ENCODE assay signal across 8 mouse cellular contexts in the genomic region with DNA sequence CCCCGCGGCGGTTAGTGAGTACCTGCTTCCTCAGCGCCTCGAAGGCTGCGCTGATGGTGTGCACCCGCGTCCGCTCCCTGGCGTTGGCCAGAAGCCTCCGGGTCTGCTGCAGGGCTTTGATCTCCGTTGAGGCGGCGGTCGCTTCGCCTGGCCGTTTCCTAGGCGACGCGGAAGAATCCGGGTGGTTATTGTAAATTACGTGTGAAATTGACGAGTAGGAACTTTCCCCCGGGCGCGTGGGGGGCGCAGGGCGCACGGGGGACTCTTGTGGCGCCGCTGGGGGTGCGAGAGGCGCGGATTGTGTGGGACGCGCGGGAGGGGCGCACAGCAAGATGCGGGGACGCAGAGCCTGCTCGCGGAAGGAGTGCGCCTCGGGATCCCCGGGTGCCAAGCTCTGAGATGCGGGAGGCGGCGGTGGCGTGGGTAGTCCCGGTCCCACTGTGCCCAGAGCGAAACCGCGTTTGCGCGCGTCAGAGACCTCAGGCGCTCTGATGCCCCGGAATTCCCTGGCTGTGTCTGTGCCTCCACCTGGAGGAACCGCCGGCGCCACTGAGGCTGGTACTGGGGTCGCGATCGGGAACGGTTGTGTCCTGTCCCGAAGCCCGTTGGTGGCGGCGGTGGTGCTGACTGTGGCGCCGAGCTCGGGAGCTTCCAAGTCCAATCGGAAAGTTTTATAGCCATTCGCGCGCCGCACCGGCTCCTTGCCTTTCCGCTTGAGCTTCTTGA. TPM values are rescaled to one million over a fixed set of nuclear protein-coding genes. Genes with fewer than 3 reads are reported as not detected.
A peak's percentile ranks its signal among the peaks of the same experiment; 100 is the strongest.
DNase-seq lines count a peak whose midpoint lies in the region; ATAC-seq lines count a peak whose summit lies in the region.

No protein-coding gene starts in this region.

- intact Hi-C loops in heart, postnatal 25 days (cut with DNase I) = loop anchor here (2.0 kb wide), 1 partner anchor 16 kb away; no protein-coding TSS in a partner anchor

- no peaks in the 10 kb centered on the region for H3K36me3 ChIP-seq in embryonic facial prominence, embryonic 15.5 days
- no peaks in the 10 kb centered on the region for H3K36me3 ChIP-seq in lung, embryonic 16.5 days (ENCODE audit: control insufficient read depth, insufficient read depth, low read length)

- H3K27ac ChIP-seq in embryonic facial prominence, embryonic 15.5 days (replicated peaks) = peak overlapping the region; percentile 73
- peak overlapping the region; percentile 95 for H3K27ac ChIP-seq in lung, embryonic 16.5 days (ENCODE audit: low read length)

- 0 out of 2 replicates have a peak, but pooled peaks have one; percentile 2 for ATAC-seq in embryonic facial prominence, embryonic 15.5 days (ENCODE audit: insufficient number of reproducible peaks, low FRiP score, low TSS enrichment, low read depth)
- ATAC-seq in lung, embryonic 16.5 days (ENCODE audit: low read depth) = peak; percentile 44

- peak overlapping the region; percentile 39 for H3K9ac ChIP-seq in embryonic facial prominence, embryonic 15.5 days
- H3K9ac ChIP-seq in lung, embryonic 16.5 days (ENCODE audit: low read length) = peak overlapping the region; percentile 75

- peak overlapping the region; percentile 99 for H3K4me2 ChIP-seq in embryonic facial prominence, embryonic 15.5 days (replicated peaks)
- H3K4me2 ChIP-seq in lung, embryonic 16.5 days (ENCODE audit: low read depth, low read length) = peak overlapping the region; percentile 71

- H3K4me1 ChIP-seq in embryonic facial prominence, embryonic 15.5 days = peaks cover 54% of the 10 kb centered on the region
- H3K4me1 ChIP-seq in lung, embryonic 16.5 days (replicated peaks; ENCODE audit: control insufficient read depth, insufficient read depth, low read length) = peaks cover 59% of the 10 kb centered on the region

- peak; percentile 95 for DNase-seq in heart, adult 11 months
- DNase-seq in heart, postnatal 25 days (ENCODE audit: low spot score) = no peak
- peak; percentile 62 for DNase-seq in MN1 (ENCODE audit: low spot score)
- peak; percentile 13 for DNase-seq in induced T-regulatory cell, adult 2 months (ENCODE audit: low read depth)
- peak; percentile 34 for DNase-seq in right cerebral cortex, postnatal 4 days
- DNase-seq in thymus, postnatal 0 days (ENCODE audit: low spot score) = no peak

- H3K4me3 ChIP-seq in embryonic facial prominence, embryonic 15.5 days (replicated peaks) = peak overlapping the region; percentile 65
- peak overlapping the region; percentile 87 for H3K4me3 ChIP-seq in lung, embryonic 16.5 days (ENCODE audit: low read length)

- H3K27me3 ChIP-seq in embryonic facial prominence, embryonic 15.5 days = peaks cover 28% of the 10 kb centered on the region
- no peaks in the 10 kb centered on the region; the same call in 1 of the 2 replicates for H3K27me3 ChIP-seq in lung, embryonic 16.5 days (ENCODE audit: control insufficient read depth, insufficient read depth, low read depth, low read length)

- no peaks in the 10 kb centered on the region for H3K9me3 ChIP-seq in embryonic facial prominence, embryonic 15.5 days (replicated peaks)
- no peaks in the 10 kb centered on the region for H3K9me3 ChIP-seq in lung, embryonic 16.5 days (ENCODE audit: control insufficient read depth, low read length)

- under 1% methylated on average over 79 of the region's 79 CpGs for WGBS in embryonic facial prominence, embryonic 15.5 days
- under 1% methylated on average over 79 of the region's 79 CpGs for WGBS in lung, embryonic 16.5 days

RNA-seq across cellular contexts. Expression of a gene that starts 0.8 kb away (rescaled TPM):
- total RNA-seq in heart, postnatal 25 days (2021) = 10 to 100 TPM in 1 of 2 experiments, 1 to 10 TPM in 1; 6.1 to 12.4 TPM
- polyA plus RNA-seq in embryonic facial prominence, embryonic 15.5 days (2015; fragmentation: Nextera tagmentation; extraction: Ambion mirVana) = 18.0 and 18.4 TPM in 2 replicates
- 32.2 and 35.3 TPM in 2 replicates for polyA plus RNA-seq in lung, embryonic 16.5 days (2015; fragmentation: Nextera tagmentation; extraction: Ambion mirVana)
- 2.1 and 3.9 TPM in 2 replicates for polyA plus RNA-seq in thymus, postnatal 0 days (2015; fragmentation: Nextera tagmentation; extraction: Ambion mirVana)

Comparison
In these comparisons a context has a peak if more than half of its experiments do, and no peak if none do; other contexts are left out.
1. DNase-seq: peak in heart, adult 11 months (single experiment), MN1 (single experiment), induced T-regulatory cell, adult 2 months (single experiment) and right cerebral cortex, postnatal 4 days (single experiment); none in heart, postnatal 25 days (single experiment) and thymus, postnatal 0 days (single experiment).